Mouse (Mus musculus) spleen, postnatal 14 days (tissue): ENCODE data around the gene Negr1.

Source experiments
- DNase-seq, 2 experiments: peaks; one replicate each; pipeline ENCODE4 v3.0.0; 2021 to 2022; ENCODE audit warnings: low spot score in 2 of 2

The Negr1 gene

DNA sequence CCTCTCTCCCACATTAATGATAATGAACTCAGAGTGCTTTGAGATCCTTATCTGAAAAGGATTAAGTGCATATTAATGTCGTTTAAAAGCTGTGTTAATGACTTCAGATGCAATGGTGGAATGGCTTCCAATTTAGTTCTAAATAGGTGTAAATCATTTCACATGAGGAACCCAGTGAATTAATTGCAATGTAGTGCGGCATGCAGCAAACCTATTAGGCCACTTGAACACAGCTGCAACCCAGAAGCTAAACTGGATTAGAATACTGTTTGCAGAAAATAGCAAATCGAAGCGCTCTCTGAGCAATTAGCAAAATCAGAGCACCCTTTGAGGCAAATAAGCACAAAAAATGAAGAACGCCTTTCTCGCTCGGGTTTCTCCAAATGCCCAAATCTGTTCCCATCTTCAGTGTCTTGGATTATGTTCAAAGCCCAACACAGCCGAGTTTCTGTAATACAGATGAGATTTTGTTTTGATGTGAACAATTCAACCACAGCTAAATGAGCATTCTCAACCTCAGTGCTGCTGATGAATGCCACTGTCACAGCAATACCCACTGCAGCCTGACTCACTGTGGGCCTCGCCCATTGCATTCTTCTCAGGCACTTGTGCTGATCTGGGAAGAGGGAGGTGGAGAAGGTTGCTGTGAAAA lies 342.5 kb downstream of the Negr1 start:
- no peak for DNase-seq

DNA sequence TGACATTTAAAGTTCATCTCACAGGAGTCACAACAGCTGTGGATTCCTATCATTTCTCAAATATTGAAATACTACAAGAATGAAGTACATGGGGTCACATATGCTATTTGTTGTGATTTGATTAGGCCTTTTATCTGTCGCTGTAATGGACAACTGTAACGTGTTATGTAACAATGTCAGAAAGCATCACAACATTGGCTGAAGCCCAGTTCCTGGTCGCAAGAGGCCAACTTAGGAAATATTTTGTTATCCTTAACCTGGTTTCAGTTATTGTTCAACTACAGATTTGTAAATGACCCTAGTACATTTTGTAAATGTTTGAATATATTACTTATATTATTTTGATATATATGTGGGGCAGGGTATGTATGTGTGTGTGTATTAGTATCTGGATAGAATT lies 351.2 kb downstream of the Negr1 start:
- no peak for DNase-seq

DNA sequence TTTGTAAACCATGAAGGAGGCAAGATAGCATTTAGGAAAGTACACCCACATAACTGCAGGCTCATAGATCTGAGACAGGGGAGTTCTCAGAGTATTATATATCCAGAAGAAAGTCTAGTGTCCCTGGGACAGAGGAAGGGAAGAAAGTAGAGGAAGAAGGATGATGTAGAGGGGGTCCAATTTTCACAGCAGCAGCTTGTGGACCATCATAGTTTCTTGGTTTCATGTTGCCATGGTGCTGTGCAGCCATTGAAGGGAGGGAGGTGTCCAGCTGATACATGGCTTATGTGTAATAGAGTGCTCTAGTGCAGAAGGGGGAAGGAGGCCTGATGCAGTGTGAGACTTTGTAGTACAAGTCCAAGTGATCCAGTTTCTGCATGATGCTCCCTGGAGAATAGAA lies 359.8 kb downstream of the Negr1 start:
- DNase-seq: no peak

DNA sequence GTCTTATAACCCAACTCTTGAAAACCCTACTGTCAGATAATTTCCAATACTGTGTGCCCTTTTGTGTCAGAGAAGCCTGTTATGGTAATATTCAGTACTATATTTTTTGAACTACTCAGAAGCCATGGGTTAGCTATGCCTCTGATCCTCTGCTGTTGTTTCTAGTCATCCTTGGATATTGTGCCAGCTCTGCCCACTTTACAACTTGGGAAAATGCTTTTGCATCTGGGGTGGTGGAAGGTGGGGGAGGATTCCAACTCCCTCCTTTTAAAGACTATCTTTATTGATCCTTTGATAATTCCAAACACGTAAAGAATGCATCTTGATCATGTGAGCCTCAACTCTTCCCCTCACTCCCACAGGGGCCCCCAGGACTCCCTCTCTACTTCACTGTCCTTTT lies 361.6 kb downstream of the Negr1 start:
- no peak for DNase-seq

DNA sequence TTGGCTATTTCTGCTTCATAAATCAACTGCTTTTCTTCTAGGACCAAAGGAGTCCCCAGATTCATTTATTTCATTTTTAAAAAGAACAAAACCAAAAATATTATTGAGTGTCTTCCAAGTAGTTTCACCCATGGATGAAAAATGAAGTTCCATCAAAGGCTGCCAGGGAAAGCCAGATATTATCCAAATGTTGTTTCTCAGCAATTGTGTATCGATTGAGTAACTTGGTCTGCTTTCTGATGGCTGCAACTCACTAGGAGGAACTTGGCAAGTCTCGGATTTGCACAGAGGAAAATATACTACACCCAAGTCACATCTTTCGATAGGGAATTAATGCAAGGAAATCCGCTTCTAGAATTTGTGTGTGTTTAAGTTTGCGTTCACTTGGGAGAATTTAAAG lies 363.5 kb downstream of the Negr1 start:
- no peak for DNase-seq

DNA sequence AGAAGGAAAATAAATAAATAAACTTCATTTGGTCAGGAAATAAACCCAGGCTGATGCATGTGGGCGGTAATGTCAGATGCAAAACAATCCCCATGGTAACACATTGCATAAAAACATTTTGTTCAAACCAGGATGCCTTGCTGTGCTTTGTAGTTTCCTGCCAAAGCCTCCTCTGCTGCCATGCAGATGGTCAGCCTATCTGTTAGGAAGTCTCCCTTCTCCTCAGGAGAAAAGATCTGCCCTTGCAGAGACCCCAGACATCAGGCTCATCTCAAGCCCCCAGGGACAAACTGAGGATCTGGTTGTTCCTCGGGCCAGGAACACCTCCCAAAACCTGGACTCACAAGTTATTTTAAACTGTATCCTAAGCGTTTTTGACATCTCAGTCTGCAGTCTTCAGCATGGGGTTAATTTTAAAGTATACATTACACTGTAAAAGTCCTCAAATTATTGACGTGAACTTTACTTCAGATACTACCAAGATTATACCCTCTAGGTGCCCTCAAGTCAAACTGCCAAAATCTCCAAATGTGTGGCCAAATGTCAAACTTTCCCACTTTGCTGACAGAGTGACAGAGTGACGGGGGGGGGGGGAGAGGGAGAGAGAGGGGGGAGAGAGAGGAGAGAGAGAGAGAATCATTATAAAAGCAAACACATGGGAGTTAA lies 366.9 kb downstream of the Negr1 start:
- DNase-seq: no peak

DNA sequence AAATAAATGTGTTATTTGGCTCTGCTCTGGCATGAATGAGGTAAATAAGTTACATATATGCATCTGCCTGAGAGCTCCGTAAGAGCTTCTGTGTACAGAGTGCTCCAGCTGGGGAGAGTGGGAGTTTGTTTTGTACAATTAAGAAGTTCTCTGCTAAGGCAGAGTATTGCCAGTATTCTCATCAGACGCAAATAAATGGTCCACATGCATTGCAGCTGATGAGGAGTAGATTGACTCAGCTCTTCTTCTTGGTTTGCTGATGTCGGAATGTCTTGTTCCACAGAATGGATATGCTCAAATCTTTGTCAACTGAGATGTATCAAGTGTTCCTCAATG lies 367.4 kb downstream of the Negr1 start:
- no peak for DNase-seq

DNA sequence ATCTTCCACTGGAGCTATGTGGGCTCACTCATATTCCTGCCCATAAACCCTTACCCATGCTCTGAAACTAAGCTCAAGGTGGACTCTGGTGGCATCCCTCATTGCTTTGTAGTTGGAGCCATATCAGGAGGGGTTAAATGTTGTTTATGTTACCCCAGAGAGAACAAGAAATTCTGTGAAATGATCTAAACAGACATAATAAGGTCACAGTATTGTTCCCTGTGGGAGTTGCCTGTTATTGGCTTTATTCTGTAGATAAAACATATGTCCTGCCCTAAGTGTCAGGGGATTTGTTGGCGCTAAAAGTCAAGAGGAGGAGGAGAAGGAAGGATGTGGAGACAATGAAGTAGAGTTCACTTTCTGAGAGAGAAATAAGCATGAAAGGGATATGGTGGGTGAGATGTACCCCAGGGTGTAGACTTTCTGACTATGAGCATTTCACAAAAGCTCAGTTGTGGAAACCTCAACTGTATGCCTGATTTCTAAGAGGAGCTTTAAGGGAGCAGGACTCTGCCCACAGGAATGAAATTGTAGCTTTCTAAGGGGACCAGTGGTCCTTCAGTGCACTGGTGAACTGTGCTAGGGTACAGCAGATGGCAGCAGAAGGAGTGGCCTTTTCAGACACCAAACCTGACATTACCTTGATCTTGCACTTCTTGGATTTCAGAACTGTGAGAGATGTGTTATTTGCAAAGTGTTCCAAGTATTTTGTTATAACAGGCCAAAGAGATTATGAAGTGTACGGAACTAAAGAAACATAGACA lies 368.3 kb downstream of the Negr1 start:
- no peak for DNase-seq

DNA sequence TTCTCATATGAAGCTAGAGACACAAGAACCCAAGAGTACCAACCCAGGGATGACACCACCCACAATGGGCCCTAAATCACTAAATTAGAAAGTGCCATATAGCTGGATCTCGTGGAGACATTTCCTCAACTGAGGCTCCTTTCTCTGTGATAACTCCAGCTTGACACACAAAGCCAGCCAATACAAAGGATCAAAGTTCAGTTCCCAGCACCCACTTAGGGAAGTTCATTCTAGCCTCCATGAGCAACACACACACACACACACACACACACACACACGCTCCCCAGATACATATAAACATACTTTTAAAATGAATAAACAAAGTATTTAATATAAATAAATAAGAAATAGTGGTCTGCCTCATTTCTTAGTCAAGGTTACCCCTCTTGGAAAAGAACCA lies 369.4 kb downstream of the Negr1 start:
- DNase-seq: no peak

DNA sequence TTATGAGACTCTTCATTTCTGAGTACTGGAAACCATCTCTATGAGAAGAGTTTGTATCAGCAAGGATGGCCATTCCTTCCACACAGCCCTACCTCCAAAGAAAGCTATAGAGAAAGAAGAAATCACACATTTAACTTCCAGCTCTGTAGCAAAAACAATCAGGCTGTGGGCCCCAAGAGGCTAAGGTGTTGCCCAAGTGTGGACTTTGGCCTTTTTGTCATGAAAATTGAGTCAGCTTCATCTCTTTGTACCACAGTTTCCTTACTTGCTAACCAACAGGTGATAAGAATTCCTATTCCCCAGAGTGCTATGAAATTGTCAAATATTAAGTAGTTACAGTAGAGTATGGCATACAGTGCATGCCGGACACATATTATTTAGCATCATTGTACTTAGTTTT lies 369.9 kb downstream of the Negr1 start:
- no peak for DNase-seq

DNA sequence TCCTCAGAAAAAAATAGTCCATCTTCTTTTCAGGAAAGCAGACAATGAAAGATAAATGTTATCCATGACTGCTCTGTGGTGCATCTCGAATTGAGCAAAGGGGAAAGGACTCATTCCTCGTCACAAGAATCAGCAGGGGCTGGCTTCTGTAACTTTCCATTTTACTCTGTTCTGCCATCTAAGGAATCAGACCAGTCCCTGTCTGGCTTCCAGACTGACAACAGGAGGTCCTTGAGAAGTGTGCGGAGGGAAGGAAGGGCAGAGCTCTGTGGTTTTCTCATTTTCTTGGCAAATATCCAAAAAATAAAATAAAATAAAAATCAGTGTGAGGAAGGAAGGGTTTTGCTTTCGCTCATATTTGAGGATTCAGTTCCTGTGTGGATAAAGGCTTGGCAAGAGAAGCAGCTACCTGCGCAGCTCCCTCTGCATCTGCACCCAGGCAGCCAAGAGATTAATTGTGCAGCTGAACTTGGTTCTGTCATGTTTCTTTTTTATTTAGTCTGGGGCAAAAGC lies 373.2 kb downstream of the Negr1 start:
- DNase-seq: no peak

DNA sequence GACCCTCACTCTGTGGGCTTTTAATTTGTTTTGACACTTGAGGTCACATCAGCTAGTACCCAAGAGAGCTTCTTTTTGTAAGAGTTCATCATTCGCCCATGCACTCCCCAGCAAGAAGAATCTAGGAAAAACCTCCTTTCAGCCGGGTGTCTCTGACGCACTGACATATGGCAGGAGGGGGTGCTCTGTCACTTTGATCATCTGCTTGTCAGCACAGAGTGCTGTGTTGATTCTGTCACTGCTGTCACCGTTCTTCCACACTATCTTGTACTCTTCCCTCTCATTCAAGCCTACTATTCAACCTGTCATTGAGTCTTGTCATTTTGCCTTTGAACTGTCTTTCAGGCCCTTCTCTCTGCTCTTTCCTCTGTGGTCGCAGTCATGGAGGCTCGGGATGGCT lies 385.8 kb downstream of the Negr1 start:
- DNase-seq: no peak

DNA sequence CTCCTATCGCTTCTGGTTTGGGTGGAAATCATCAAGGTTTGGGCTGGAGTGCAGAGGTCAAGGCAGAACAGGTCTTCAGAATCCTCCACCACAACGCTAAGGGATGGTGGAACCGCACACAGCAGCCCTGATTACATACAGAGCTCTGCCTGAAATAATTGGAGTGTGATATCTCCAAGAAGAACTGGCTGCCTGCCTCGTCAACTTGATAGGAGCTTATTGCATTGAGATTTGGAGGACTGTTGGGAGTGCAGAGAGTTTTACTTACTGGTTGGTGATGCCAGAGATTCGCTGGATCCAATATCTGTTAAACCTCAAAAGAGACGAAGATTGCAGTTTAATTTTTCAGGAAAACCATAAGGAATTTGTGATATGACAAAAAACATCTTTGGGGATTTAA lies 391.4 kb downstream of the Negr1 start:
- no peak for DNase-seq

DNA sequence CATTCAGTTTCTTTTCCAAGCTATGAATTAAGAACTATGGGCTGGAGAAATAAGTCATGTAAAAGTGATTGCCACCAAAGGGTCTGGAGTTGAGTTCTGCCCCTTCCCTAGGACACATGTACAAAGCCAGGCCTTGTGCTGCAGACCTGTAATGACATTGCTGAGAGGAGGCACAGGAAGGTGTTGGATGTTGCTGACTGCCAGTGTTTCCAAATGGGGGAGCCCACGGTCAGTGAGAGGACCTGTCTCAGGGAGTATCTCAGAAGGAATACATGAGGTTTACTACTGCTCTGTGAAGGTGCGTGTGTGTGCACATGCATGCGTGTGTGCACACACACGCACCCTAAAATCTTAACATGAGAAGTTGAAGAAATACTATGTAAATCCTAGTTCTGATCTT lies 393.5 kb downstream of the Negr1 start:
- no peak for DNase-seq

DNA sequence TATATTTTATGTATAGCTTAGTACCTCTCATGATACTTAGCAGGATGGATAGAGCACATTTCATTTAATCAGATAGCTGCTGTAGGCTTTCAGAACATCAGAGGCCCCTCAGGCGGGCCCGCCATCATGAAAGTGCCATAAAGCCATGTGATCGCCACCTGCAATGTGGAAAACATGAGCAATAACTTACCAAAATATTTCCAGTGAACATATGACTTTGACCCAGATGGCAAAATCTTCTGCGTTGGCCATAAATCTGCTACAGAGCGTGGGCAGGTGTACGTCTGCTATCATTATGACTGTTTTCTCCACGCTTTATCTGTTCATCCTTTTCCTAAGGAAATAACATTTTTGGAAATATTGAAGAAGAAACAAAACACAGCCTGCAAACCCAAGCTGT lies 397.0 kb downstream of the Negr1 start:
- DNase-seq: no peak

DNA sequence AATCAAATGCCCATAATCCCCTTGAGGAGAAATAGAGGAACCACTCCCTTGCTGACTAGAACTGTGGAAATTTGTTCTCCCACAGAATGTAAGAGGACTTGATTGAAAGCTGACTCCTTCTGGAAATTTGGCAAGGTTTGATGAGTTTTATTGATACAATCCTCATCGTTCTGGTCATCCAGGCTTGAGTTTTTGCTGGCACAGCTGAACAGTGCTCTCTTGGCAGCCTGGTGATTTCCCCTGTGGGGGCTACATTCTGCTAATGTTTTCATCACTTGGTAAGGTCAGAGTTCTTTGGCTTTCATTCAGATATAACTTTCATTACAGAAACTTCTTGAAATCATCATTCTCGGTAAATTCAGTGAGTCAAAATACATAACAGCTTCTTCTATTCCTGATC lies 407.2 kb downstream of the Negr1 start:
- DNase-seq: no peak

DNA sequence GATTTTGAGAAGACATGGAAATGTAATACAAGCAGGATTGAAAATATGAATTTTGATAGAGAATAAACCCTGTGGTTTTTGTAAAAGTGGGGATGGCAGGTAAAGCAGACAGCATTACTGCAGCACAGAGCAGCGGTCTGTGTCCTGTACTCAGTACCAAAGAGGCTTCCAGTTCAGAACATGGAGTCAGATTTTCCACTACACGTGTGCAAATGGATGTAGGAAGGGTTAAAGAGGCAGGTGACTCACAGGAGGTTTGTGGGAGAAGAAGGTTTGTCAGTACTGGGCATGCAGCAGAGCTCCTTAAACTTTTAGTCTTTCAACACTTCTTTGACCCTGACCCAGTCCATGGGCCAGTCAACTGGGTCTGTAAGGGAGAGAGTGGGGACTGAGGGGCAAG lies 409.5 kb downstream of the Negr1 start:
- DNase-seq: no peak

DNA sequence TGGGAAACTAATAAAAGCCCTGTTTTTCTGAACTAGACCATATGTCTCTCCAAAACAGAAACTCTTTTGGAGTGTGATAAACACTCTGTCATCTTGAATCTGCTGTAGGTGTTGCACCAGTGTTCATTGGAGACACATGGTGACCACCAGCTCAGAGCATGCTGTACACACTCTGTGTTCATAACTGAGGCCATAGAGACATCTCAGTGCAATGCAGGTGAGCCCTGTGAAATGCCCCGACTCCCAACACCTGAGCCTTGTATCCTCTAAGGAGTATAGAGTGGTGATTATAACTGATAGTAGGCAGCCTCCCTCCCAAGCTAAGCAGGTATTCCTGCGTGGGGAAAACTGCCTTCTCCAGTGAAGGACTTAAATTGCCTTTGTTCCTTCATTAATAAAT lies 415.2 kb downstream of the Negr1 start:
- no peak for DNase-seq

DNA sequence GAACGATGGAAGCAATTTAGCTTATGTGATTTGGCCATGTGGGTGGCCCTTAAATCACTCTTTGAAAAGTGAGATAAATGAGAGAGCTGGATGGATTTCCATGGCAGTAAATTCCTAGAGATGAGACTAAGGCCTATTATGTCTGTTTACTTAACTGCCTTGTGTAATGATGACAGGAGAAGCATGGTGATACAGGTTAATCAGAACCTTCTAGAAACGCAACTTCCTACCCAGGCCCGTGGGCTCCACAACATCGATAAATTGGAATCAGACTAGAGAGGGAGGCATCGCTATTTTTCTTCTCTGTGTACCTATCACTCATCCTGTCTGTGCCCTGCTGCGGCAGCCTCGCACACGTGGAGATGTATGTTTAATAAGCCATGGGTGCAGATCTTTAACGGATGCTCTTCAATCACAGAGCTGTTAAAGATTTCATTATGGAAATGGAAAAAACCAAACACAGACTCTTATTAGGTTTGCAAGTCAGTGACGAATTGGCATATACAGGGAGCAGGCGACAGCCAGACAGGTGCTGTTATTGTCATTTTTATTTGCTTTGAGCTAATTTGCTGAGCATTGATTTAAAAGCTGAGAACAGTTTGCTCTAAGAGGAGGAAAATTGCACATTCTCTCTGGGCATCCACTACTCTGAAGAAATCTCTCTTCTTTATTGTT lies 418.6 kb downstream of the Negr1 start:
- no peak for DNase-seq

DNA sequence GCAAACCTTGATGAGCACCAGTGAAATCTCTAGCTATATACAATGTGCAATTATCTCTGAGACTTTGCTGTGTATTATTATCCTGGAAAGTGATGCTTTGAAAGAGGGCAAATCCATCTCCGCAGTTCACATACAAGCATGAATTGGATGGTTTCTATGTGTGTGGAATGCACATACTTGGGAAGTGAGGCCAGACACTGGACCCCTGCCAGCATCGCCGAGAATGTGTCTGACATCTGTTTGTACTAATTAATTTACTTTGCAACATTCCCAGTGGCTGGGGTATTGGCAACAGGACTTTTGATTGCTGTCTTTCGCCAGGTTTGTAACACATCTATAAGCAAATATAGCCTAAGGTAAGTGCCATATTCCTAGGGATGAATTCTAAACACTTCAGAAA lies 420.5 kb downstream of the Negr1 start:
- DNase-seq: no peak

DNA sequence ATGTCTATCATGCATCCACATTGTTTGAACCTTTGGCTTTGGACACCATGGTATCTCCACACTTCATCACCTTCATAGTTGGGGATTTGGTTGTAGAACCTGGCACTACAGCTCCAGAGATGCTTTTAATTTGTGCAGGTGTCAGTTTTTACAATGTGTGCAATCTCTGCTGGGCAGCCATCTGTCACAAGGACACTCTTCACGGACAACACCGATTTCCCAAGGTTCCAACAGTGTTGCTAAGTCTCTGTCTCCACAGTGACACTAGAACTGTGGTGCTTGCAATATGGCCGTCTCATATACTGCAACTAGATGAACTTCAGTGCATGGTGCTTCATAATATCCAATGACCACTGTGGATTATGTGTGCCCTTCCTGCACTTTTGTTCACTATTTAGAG lies 425.5 kb downstream of the Negr1 start:
- DNase-seq: no peak

DNA sequence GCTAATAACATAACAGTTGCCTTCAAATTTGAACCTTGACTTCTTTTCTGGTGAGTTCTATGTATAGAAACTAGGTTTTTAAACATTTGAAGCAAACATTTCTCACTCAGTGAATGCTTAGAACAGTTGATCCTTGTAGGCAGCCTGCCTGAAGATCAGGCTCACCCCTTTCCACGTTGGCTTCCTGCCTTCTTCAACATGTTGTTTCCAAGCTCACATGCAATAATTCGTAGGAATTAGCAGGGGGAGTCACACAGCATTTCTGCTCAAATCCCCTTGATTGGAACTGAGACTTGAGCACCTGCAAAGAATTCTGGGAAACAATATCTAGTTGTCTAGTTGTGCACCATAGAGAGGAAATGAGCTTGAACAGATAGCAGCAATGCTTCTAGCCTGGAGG lies 430.6 kb downstream of the Negr1 start:
- no peak for DNase-seq

DNA sequence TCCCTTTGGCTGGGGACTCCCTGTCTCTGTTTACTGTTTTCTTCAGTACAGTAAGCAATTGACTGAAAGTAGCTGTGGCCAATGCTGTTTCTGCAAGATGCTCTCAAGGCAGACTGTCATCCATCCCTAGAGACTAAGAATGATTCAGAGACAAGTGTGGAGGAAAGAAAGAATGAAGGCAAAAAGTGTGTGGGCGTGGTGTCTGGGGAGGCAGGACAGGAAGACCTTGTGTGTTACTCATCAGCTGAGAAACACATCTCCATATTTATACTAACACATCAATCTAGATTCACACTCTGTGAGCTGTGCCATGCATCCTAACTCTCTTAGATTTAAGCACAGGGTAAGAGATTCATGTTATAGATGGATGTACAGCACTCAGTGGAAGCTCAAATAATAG lies 431.2 kb downstream of the Negr1 start:
- DNase-seq: no peak
